Mouse (Mus musculus) bone marrow, adult 2 months (tissue): ENCODE measurements around the gene Hs2st1. TPM values are rescaled to one million over a fixed set of nuclear protein-coding genes. Genes with fewer than 3 reads are reported as not detected.
A peak's percentile ranks its signal among the peaks of the same experiment; 100 is the strongest.
"Not testable (repeated sequence)": the region's sequence is repeated elsewhere in the genome, so short reads cannot be mapped to it uniquely, and the experiment has no call there.

Experiments
- H3K27ac ChIP-seq: fragments of 200-500 bp; 2 replicates; pipeline ENCODE4 v1.5.1; 2012; ENCODE audit warnings: low read depth, mild to moderate bottlenecking, control low read depth, inconsistent platforms, low read length; ENCODE audit not compliant: control insufficient read depth, poor library complexity, insufficient read depth
- H3K4me1 ChIP-seq: fragments of 200-500 bp; 2 replicates; pipeline ENCODE4 v1.6.1; 2011; ENCODE audit warnings: low read length; ENCODE audit not compliant: control insufficient read depth, insufficient read depth
- H3K4me3 ChIP-seq: fragments of 200-500 bp; replicated peaks from 2 replicates; pipeline ENCODE3; 2011; ENCODE audit warnings: mild to moderate bottlenecking, low read depth, low read length, control low read depth; ENCODE audit not compliant: control insufficient read depth
- CTCF ChIP-seq: fragments of 200-500 bp; IDR thresholded peaks from 2 replicates; pipeline ENCODE4 v1.5.1; 2011; ENCODE audit warnings: low read length, control low read depth; ENCODE audit not compliant: control insufficient read depth, insufficient read depth
- POLR2A ChIP-seq: fragments of 200-500 bp; IDR thresholded peaks from 2 replicates; pipeline ENCODE4 v1.6.1; 2011; ENCODE audit warnings: low read depth, mild to moderate bottlenecking, control low read depth, low read length, borderline replicate concordance; ENCODE audit not compliant: control insufficient read depth
- WGBS: fragments of 180-500 bp; shearing (Covaris S2); methylation state at CpG from one replicate; pipeline ENCODE4 v1.1.7; 2018; 5-methylcytosine and 5-hydroxymethylcytosine counted together
- polyA plus RNA-seq: library from polyadenylated mRNA; stranded (reverse); fragments of >200 nt; gene quantifications from 2 replicates; pipeline ENCODE4 v1.2.4, GENCODE M21; 2011; ENCODE audit warnings: low replicate concordance; ENCODE audit not compliant: missing spikeins, insufficient read depth, insufficient read length

Gene Hs2st1
- polyA plus RNA-seq, 1 experiment = 5.2 TPM

GRCm38 (mm10) chr3:144608090-144608489 lies 38.1 kb upstream of the Hs2st1 start:
- no peak overlapping the region for H3K27ac ChIP-seq
- 83% methylated on average over 5 of the region's 5 CpGs for WGBS
- H3K4me3 ChIP-seq = no peak overlapping the region
- no peaks in the 10 kb centered on the region for H3K4me1 ChIP-seq
- TF ChIP-seq POLR2A (no peak), CTCF (no peak)

- no peak overlapping the region for H3K27ac ChIP-seq
- WGBS = 62% methylated on average over 4 of the region's 4 CpGs
- TF ChIP-seq POLR2A (no peak), CTCF (peak; percentile 56)
Measured at GRCm38 (mm10) chr3:144606449-144606848, 36.5 kb upstream of the Hs2st1 start.

GRCm38 (mm10) chr3:144605811-144606210 lies 35.8 kb upstream of the Hs2st1 start:
- WGBS = 59% methylated on average over 7 of the region's 7 CpGs
- H3K4me1 ChIP-seq, H3K27ac ChIP-seq, H3K4me3 ChIP-seq: not testable (repeated sequence)
- 0 out of 2 replicates have a peak, but pooled peaks have one; percentile 28 for TF ChIP-seq CTCF

More at GRCm38 (mm10) chr3:144606449-144606848, 36.5 kb upstream of the Hs2st1 start:
- Histone ChIP-seq H3K4me1 (no peaks in the 10 kb centered on the region), H3K4me3 (no peak overlapping the region)

GRCm38 (mm10) chr3:144604205-144604604 lies 34.2 kb upstream of the Hs2st1 start:
- Histone ChIP-seq H3K4me3 (no peak overlapping the region), H3K27ac (no peak overlapping the region), H3K4me1 (no peaks in the 10 kb centered on the region)
- TF ChIP-seq POLR2A (no peak), CTCF (no peak)
- WGBS = 72% methylated on average over 7 of the region's 7 CpGs

- 61% methylated on average over 3 of the region's 3 CpGs for WGBS
- no peaks in the 10 kb centered on the region for H3K4me1 ChIP-seq
- H3K4me3 ChIP-seq = no peak overlapping the region
- TF ChIP-seq POLR2A (no peak), CTCF (no peak)
- no peak overlapping the region for H3K27ac ChIP-seq
Measured at GRCm38 (mm10) chr3:144603558-144603957, 33.6 kb upstream of the Hs2st1 start.

GRCm38 (mm10) chr3:144602819-144603218 lies 32.8 kb upstream of the Hs2st1 start:
- WGBS = 46% methylated on average over 7 of the region's 7 CpGs
- Histone ChIP-seq H3K4me3 (no peak overlapping the region), H3K4me1 (no peaks in the 10 kb centered on the region), H3K27ac (no peak overlapping the region)
- no peak for TF ChIP-seq CTCF
- TF ChIP-seq POLR2A = no peak

- no peaks in the 10 kb centered on the region for H3K4me1 ChIP-seq
- TF ChIP-seq POLR2A = no peak
- TF ChIP-seq CTCF = no peak
- no peak overlapping the region for H3K27ac ChIP-seq
- no peak overlapping the region for H3K4me3 ChIP-seq
- 81% methylated on average over 4 of the region's 4 CpGs for WGBS
Measured at GRCm38 (mm10) chr3:144602413-144602812, 32.4 kb upstream of the Hs2st1 start.

GRCm38 (mm10) chr3:144597790-144598467 lies 27.9 kb upstream of the Hs2st1 start:
- Histone ChIP-seq H3K4me3 (no peak overlapping the region), H3K27ac (no peak overlapping the region), H3K4me1 (no peaks in the 10 kb centered on the region)
- no peak for TF ChIP-seq CTCF
- 89% methylated on average over 12 of the region's 12 CpGs for whole genome bisulfite sequencing

GRCm38 (mm10) chr3:144597121-144597520 lies 27.1 kb upstream of the Hs2st1 start:
- Histone ChIP-seq H3K4me3 (no peak overlapping the region), H3K4me1 (no peaks in the 10 kb centered on the region), H3K27ac (no peak overlapping the region)
- WGBS = 84% methylated on average over 4 of the region's 4 CpGs
- TF ChIP-seq CTCF (no peak), POLR2A (no peak)
